Mouse (Mus musculus) hindbrain, embryonic 10.5 days (tissue): Measurements from ENCODE around the gene Trip6. TPM values are rescaled to one million over a fixed set of nuclear protein-coding genes. Genes with fewer than 3 reads are reported as not detected.

ENCODE experiments used
- DNase-seq: peaks from one replicate; pipeline ENCODE4 v3.0.0-alpha.2; 2017; ENCODE audit warnings: low spot score
- H3K27ac ChIP-seq: fragments of 300-500 bp; sonication (generic); 2 replicates; pipeline ENCODE4 v1.5.1; 2016; ENCODE audit warnings: mild to moderate bottlenecking, moderate library complexity
- H3K27me3 ChIP-seq: fragments of 300-500 bp; sonication (generic); 2 replicates; pipeline ENCODE4 v1.6.1; 2016; ENCODE audit warnings: mild to moderate bottlenecking; ENCODE audit not compliant: poor library complexity, insufficient read depth, severe bottlenecking
- H3K36me3 ChIP-seq: fragments of 300-500 bp; sonication (generic); 2 replicates; pipeline ENCODE4 v1.6.1; 2016; ENCODE audit warnings: mild to moderate bottlenecking, moderate library complexity
- H3K4me1 ChIP-seq: fragments of 300-500 bp; sonication (generic); replicated peaks from 2 replicates; pipeline ENCODE4 v1.6.1; 2016; ENCODE audit warnings: mild to moderate bottlenecking
- H3K4me3 ChIP-seq: fragments of 300-500 bp; sonication (generic); 2 replicates; pipeline ENCODE4 v1.5.1; 2016; ENCODE audit warnings: mild to moderate bottlenecking, moderate library complexity
- H3K9me3 ChIP-seq: fragments of 300-500 bp; sonication (generic); 2 replicates; pipeline ENCODE4 v1.6.1; 2016; ENCODE audit warnings: mild to moderate bottlenecking, moderate library complexity
- WGBS: fragments of 180-500 bp; shearing (Covaris S2); methylation state at CpG from one replicate; pipeline ENCODE4 v1.1.7; 2016; 5-methylcytosine and 5-hydroxymethylcytosine counted together
- polyA plus RNA-seq: library from polyadenylated mRNA; unstranded; fragments of >200 nt; fragmentation: Nextera tagmentation; extraction: Ambion mirVana; gene quantifications from 2 replicates; pipeline ENCODE4 v1.2.1, GENCODE M21; 2016

The Trip6 gene
- polyA plus RNA-seq, 1 experiment from 2014 or later = 53.9 TPM

DNA sequence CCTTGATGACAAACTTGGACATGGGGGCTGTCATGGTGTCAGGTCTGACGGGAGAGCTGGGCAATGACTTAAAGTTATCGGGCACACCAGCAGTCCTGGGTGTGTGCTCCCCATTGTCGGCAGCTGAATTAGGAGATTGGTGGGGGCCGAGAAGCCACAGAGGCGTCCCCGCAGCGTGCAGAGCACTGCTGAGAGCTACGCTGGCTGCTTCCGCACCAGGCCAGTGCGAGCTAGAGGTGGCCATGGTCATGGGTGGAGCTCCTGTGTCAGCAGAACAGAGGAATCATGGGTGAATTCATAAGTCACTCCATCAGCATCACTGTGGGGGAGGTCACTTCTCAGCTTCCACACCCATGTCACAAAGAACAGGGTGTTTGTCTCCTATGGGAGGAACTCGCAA, 49.4 kb downstream of the Trip6 start:
- peaks cover 11% of the 10 kb centered on the region for H3K4me1 ChIP-seq
- no peak for DNase-seq
- no peak overlapping the region for H3K27ac ChIP-seq
- H3K27me3 ChIP-seq = no peaks in the 10 kb centered on the region
- no peaks in the 10 kb centered on the region for H3K9me3 ChIP-seq
- 91% methylated on average over 11 of the region's 11 CpGs for WGBS
- H3K4me3 ChIP-seq = no peak overlapping the region
- no peaks in the 10 kb centered on the region for H3K36me3 ChIP-seq

DNA sequence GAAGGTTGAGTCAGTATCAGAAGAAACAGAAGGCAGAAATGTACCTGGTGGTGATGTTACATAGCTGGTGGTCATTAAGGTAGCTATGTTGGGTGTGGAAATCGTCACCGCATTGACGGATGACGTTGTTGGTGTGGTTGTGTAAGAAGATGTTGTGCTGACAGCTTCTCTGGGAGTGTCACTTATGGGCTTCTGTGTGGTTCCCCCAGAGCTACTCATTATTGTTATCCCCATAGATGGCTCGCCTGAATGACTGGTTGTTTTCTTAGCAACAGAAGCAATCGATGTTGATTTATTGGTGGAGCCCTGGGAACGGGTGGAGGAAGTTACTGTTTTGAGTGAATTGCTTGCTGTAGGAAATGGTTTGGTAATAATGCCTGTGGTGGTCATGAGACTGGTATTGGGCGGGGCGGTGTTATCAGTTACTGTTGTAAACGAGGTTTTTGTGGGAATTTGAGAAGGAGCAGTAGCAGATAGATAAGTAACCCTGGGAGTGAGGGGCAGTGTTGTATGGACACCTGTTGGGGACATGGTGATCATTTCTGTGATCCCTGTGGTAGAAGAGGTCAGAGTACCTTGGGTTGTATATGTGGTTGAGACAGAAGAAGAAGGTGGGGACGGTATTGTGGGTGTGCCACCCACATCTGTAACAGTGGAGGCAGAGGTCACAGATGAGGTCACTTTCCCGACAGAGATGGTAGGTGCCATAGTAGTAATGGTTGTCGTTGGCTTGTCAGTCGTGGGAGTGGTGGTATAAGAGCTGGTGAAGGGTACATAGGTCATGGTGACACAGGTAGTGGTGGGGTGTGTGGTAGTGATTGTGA, 50.1 kb downstream of the Trip6 start:
- Histone ChIP-seq H3K4me3 (no peak overlapping the region), H3K27me3 (no peaks in the 10 kb centered on the region), H3K9me3 (no peaks in the 10 kb centered on the region), H3K4me1 (peaks cover 11% of the 10 kb centered on the region), H3K36me3 (no peaks in the 10 kb centered on the region), H3K27ac (no peak overlapping the region)
- DNase-seq = no peak
- 89% methylated on average over 14 of the region's 14 CpGs for WGBS

Other genes with a start within 250 kb of the Trip6 start
- not detected in 2 replicates for gene Serpine1, start 242.1 kb downstream of the Trip6 start, polyA plus RNA-seq
- gene Trim56, start 198.2 kb downstream of the Trip6 start, polyA plus RNA-seq = 5.2 and 5.4 TPM in 2 replicates
- gene Muc3, start 165.1 kb downstream of the Trip6 start, polyA plus RNA-seq = not detected in 2 replicates
- gene Muc3a, start 102.0 kb downstream of the Trip6 start, polyA plus RNA-seq = 0.13 TPM in 1 of 2 replicates, not detected in the other
- gene Ache, start 26.9 kb downstream of the Trip6 start, polyA plus RNA-seq = 5.9 and 7.1 TPM in 2 replicates
- gene Ufsp1, start 19.8 kb downstream of the Trip6 start, polyA plus RNA-seq = 10.6 and 12.2 TPM in 2 replicates
- 175 and 186 TPM in 2 replicates for gene Srrt, start 6.7 kb downstream of the Trip6 start, polyA plus RNA-seq
- gene Slc12a9, start 19.2 kb upstream of the Trip6 start, polyA plus RNA-seq = 14.2 and 17.2 TPM in 2 replicates
- gene Ephb4, start 35.7 kb upstream of the Trip6 start, polyA plus RNA-seq = 29.7 and 31.4 TPM in 2 replicates
- 0.05 and 0.13 TPM in 2 replicates for gene Zan, start 162.7 kb upstream of the Trip6 start, polyA plus RNA-seq
- 56.1 and 70.9 TPM in 2 replicates for gene Pop7, start 188.1 kb upstream of the Trip6 start, polyA plus RNA-seq
- gene Gigyf1, start 204.1 kb upstream of the Trip6 start, polyA plus RNA-seq = 14.7 and 14.9 TPM in 2 replicates
- gene Epo, start 218.8 kb upstream of the Trip6 start, polyA plus RNA-seq = 1.3 and 4.5 TPM in 2 replicates
- gene Gnb2, start 219.1 kb upstream of the Trip6 start, polyA plus RNA-seq = 387 and 460 TPM in 2 replicates
- gene Actl6b, start 239.1 kb upstream of the Trip6 start, polyA plus RNA-seq = 10.3 and 47.6 TPM in 2 replicates